Mouse (Mus musculus) frontal cortex, postnatal 25 days (tissue): ENCODE results near the gene Cox10.

Source experiments
- DNase-seq, 2 experiments: peaks; one replicate each; pipeline ENCODE4 v3.0.0; 2022; ENCODE audit warnings: low spot score in 2 of 2

Gene Cox10

GRCm38 (mm10) chr11:63991958-63992357, 87.3 kb downstream of the Cox10 start:
- no peak for DNase-seq

GRCm38 (mm10) chr11:63990759-63991158, 88.5 kb downstream of the Cox10 start:
- DNase-seq, result no peak

- no peak for DNase-seq
Observed at GRCm38 (mm10) chr11:63990311-63990710, 89.0 kb downstream of the Cox10 start.

- no peak for DNase-seq
Observed at GRCm38 (mm10) chr11:63988991-63989860, 90.0 kb downstream of the Cox10 start.

GRCm38 (mm10) chr11:63988031-63988665, 91.1 kb downstream of the Cox10 start:
- DNase-seq, result no peak

- DNase-seq, result no peak
Observed at GRCm38 (mm10) chr11:63986710-63987109, 92.6 kb downstream of the Cox10 start.

GRCm38 (mm10) chr11:63985481-63985880, 93.8 kb downstream of the Cox10 start:
- DNase-seq, result no peak

GRCm38 (mm10) chr11:63984622-63985168, 94.6 kb downstream of the Cox10 start:
- DNase-seq, result no peak

GRCm38 (mm10) chr11:63977741-63978140, 101.5 kb downstream of the Cox10 start:
- DNase-seq, result no peak

GRCm38 (mm10) chr11:63976775-63977174, 102.5 kb downstream of the Cox10 start:
- no peak for DNase-seq

- no peak for DNase-seq
Observed at GRCm38 (mm10) chr11:63975260-63975899, 103.9 kb downstream of the Cox10 start.

- DNase-seq, result no peak
Observed at GRCm38 (mm10) chr11:63973973-63974372, 105.3 kb downstream of the Cox10 start.

- DNase-seq, result no peak
Observed at GRCm38 (mm10) chr11:63971462-63971861, 107.8 kb downstream of the Cox10 start.

- no peak for DNase-seq
Observed at GRCm38 (mm10) chr11:63970818-63971217, 108.5 kb downstream of the Cox10 start.

GRCm38 (mm10) chr11:63969205-63969910, 109.9 kb downstream of the Cox10 start:
- DNase-seq, result no peak

- no peak for DNase-seq
Observed at GRCm38 (mm10) chr11:63968388-63969035, 110.8 kb downstream of the Cox10 start.

- no peak for DNase-seq
Observed at GRCm38 (mm10) chr11:63967641-63968387, 111.5 kb downstream of the Cox10 start.

- DNase-seq, result no peak
Observed at GRCm38 (mm10) chr11:63965437-63965836, 113.8 kb downstream of the Cox10 start.

- no peak for DNase-seq
Observed at GRCm38 (mm10) chr11:63957207-63957606, 122.1 kb downstream of the Cox10 start.

GRCm38 (mm10) chr11:63956748-63957147, 122.5 kb downstream of the Cox10 start:
- no peak for DNase-seq
